Mouse (Mus musculus) intestine, postnatal 0 days (tissue): Measurements from ENCODE around the gene Ugt1a2. TPM values are rescaled to one million over a fixed set of nuclear protein-coding genes. Genes with fewer than 3 reads are reported as not detected.

Experiments
- ATAC-seq: fragments of 200-750 bp; cut with Nextera tagmentation; 2 replicates; pipeline ENCODE4 v1.8.0; 2017; ENCODE audit warnings: mild to moderate bottlenecking, moderate TSS enrichment, moderate library complexity
- H3K27ac ChIP-seq: fragments of 300-500 bp; sonication (generic); 2 replicates; pipeline ENCODE4 v1.5.1; 2014; ENCODE audit warnings: mild to moderate bottlenecking, low read depth, low read length, moderate library complexity
- H3K27me3 ChIP-seq: fragments of 300-500 bp; sonication (generic); replicated peaks from 2 replicates; pipeline ENCODE4 v1.6.1; 2014; ENCODE audit warnings: low read length, mixed read lengths; ENCODE audit not compliant: control insufficient read depth, insufficient read depth
- H3K36me3 ChIP-seq: fragments of 300-500 bp; sonication (generic); 2 replicates; pipeline ENCODE4 v1.6.1; 2014; ENCODE audit warnings: mild to moderate bottlenecking, moderate library complexity; ENCODE audit not compliant: control insufficient read depth, insufficient read depth
- H3K4me1 ChIP-seq: fragments of 300-500 bp; sonication (generic); replicated peaks from 2 replicates; pipeline ENCODE4 v1.6.1; 2014; ENCODE audit warnings: antibody characterized with exemption, low read length, mixed read lengths; ENCODE audit not compliant: control insufficient read depth, insufficient read depth
- H3K4me2 ChIP-seq: fragments of 300-500 bp; sonication (generic); replicated peaks from 2 replicates; pipeline ENCODE4 v1.6.1; 2014; ENCODE audit warnings: low read depth, mild to moderate bottlenecking, moderate library complexity
- H3K4me3 ChIP-seq: fragments of 300-500 bp; sonication (generic); 2 replicates; pipeline ENCODE4 v1.5.1; 2014; ENCODE audit warnings: low read depth, low read length
- H3K9ac ChIP-seq: fragments of 300-500 bp; sonication (generic); 2 replicates; pipeline ENCODE4 v1.6.1; 2014; ENCODE audit warnings: mild to moderate bottlenecking, low read depth, low read length
- H3K9me3 ChIP-seq: fragments of 300-500 bp; sonication (generic); 2 replicates; pipeline ENCODE4 v1.6.1; 2016; ENCODE audit warnings: mixed run types; ENCODE audit not compliant: control insufficient read depth
- CTCF ChIP-seq: sonication (generic); IDR thresholded peaks from 2 replicates; pipeline ENCODE4 v1.5.1; 2016; ENCODE audit warnings: low read depth, mild to moderate bottlenecking, control low read depth, antibody characterized with exemption, moderate library complexity
- WGBS: fragments of 180-500 bp; shearing (Covaris S2); extraction: QIAGEN DNeasy Blood & Tissue Kit; methylation state at CpG from one replicate; pipeline ENCODE4 v1.1.7; 2014; 5-methylcytosine and 5-hydroxymethylcytosine counted together
- polyA plus RNA-seq: library from polyadenylated mRNA; unstranded; fragments of >200 nt; fragmentation: Nextera tagmentation; extraction: Ambion mirVana; gene quantifications from 2 replicates; pipeline ENCODE4 v1.2.1, GENCODE M21; 2015

The Ugt1a2 gene
- polyA plus RNA-seq, 1 experiment from 2014 or later = 0.05 TPM

DNA sequence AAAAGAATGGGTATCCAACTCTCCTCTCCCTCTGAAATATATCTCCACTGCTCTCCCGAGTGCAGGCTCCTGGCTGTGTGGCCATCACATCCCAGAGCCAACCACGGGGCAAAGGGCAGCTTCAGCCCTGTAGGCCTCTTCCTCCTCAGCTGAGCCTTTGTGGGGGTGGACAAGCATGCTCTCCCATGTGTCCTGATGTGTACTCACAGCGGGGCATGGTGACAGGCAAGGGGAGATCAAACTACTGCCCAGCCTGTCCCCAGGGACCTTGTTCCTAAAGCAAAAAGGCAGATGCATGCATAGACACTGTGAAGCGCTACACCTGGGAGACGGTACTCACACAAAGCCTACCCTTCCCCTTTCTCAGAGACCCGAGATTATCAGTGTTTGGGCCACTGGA lies 59.7 kb downstream of the Ugt1a2 start:
- H3K9ac ChIP-seq = no peak overlapping the region
- 68% methylated on average over 6 of the region's 6 CpGs for WGBS
- no peak overlapping the region for H3K4me2 ChIP-seq
- H3K9me3 ChIP-seq = no peaks in the 10 kb centered on the region
- peak; percentile 46 for ATAC-seq
- H3K27ac ChIP-seq = no peak overlapping the region
- peaks cover 59% of the 10 kb centered on the region for H3K36me3 ChIP-seq
- H3K4me3 ChIP-seq = no peak overlapping the region
- peaks cover 8% of the 10 kb centered on the region for H3K4me1 ChIP-seq
- no peaks in the 10 kb centered on the region for H3K27me3 ChIP-seq
- TF ChIP-seq CTCF = no peak

- peaks cover 66% of the 10 kb centered on the region for H3K36me3 ChIP-seq
- H3K27me3 ChIP-seq = no peaks in the 10 kb centered on the region
- TF ChIP-seq CTCF = no peak
- H3K4me1 ChIP-seq = peaks cover 8% of the 10 kb centered on the region
- no peak overlapping the region for H3K4me3 ChIP-seq
- WGBS = 82% methylated on average over 10 of the region's 10 CpGs
- no peaks in the 10 kb centered on the region for H3K9me3 ChIP-seq
- no peak for ATAC-seq
- no peak overlapping the region for H3K4me2 ChIP-seq
- no peak overlapping the region for H3K9ac ChIP-seq
- H3K27ac ChIP-seq = no peak overlapping the region
These were observed 60.4 kb downstream of the Ugt1a2 start for GRCm38 (mm10) chr1:88260604-88261377.

DNA sequence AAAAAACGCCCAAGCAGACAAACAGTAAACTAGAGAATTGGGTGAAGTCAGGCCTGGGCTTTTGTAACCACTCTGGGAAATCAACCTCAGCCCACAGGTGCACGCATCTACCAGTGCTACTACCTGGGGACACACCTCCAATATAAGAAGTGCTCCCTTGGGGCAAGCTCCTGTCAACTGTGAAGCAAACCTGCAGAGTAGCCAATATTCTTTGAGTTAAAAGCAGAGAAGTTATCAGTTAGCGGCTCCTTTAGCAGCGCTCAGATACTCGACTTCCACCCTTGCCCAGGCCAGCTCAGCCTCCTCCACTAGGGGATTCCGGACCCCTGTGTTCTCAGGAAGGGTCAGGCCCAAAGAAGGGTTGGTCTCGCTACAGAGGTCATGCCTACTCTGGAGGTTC lies 61.3 kb downstream of the Ugt1a2 start:
- no peak for TF ChIP-seq CTCF
- Histone ChIP-seq H3K9me3 (no peaks in the 10 kb centered on the region), H3K4me3 (no peak overlapping the region), H3K27ac (no peak overlapping the region), H3K27me3 (no peaks in the 10 kb centered on the region), H3K36me3 (peaks cover 75% of the 10 kb centered on the region), H3K9ac (no peak overlapping the region), H3K4me2 (no peak overlapping the region), H3K4me1 (peaks cover 8% of the 10 kb centered on the region)
- WGBS = 86% methylated on average over 7 of the region's 7 CpGs
- no peak for ATAC-seq

DNA sequence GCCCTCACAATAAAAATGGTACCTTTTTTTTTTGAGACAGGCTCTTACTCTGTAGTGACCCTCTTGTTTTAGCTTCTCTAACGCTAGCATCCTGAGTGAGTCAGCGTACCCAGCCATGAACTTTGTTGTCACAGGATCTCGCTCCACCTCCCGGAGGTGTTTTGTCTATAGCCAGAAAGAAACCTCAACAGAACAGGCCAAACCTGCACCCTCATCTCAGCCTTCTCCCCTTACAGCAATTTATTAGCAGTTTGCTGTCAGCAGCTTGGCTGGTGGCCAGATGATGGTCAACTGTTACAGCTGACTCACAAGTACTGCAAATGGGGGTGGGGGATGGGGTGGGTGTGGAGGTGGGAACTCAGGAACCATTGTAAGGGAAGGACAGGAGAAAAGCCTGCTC lies 61.9 kb downstream of the Ugt1a2 start:
- H3K9me3 ChIP-seq = no peaks in the 10 kb centered on the region
- no peak for ATAC-seq
- no peak overlapping the region for H3K9ac ChIP-seq
- TF ChIP-seq CTCF = no peak
- no peak overlapping the region for H3K4me3 ChIP-seq
- peaks cover 8% of the 10 kb centered on the region for H3K4me1 ChIP-seq
- H3K36me3 ChIP-seq = peaks cover 80% of the 10 kb centered on the region
- peak overlapping the region; percentile 1; the same call in 1 of the 2 replicates for H3K27ac ChIP-seq
- 75% methylated on average over 4 of the region's 4 CpGs for WGBS
- no peaks in the 10 kb centered on the region for H3K27me3 ChIP-seq
- no peak overlapping the region for H3K4me2 ChIP-seq

DNA sequence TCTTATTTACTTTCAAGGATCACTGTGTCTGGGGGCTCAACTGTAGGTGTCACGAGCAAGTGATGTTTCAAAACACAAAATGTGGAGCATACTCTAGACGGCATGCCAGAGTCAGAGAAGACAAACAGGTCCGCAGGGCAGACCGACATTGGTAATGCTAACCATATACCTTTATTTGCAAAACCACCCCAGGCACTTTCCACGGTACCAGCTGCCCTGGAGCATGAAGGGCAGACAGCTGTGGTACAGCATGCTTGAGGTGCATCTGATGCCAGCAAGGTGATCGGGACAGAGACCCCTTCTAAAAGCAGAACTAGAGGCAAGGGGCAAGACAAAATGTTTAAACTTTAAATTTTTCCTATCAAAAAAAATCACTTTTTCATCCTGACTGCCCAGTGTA lies 62.6 kb downstream of the Ugt1a2 start:
- Histone ChIP-seq H3K4me2 (no peak overlapping the region), H3K36me3 (peaks cover 87% of the 10 kb centered on the region), H3K4me3 (no peak overlapping the region), H3K4me1 (peaks cover 8% of the 10 kb centered on the region), H3K9me3 (no peaks in the 10 kb centered on the region), H3K9ac (no peak overlapping the region), H3K27ac (peak overlapping the region; percentile 1), H3K27me3 (no peaks in the 10 kb centered on the region)
- no peak for ATAC-seq
- 74% methylated on average over 6 of the region's 6 CpGs for WGBS
- no peak for TF ChIP-seq CTCF

- no peak overlapping the region for H3K4me3 ChIP-seq
- WGBS = 92% methylated on average over 5 of the region's 5 CpGs
- H3K36me3 ChIP-seq = peaks cover 95% of the 10 kb centered on the region
- no peaks in the 10 kb centered on the region for H3K9me3 ChIP-seq
- peak overlapping the region; percentile 5; the same call in 1 of the 2 replicates for H3K27ac ChIP-seq
- H3K4me2 ChIP-seq = no peak overlapping the region
- no peaks in the 10 kb centered on the region for H3K27me3 ChIP-seq
- no peak overlapping the region for H3K9ac ChIP-seq
- ATAC-seq = no peak
- no peak for TF ChIP-seq CTCF
- peaks cover 8% of the 10 kb centered on the region for H3K4me1 ChIP-seq
These were observed 63.4 kb downstream of the Ugt1a2 start for GRCm38 (mm10) chr1:88263778-88264177.
